Mouse (Mus musculus): ENCODE measurements at regions not wholly inside any gene's neighbourhood (a gene's known extent, or its start where the extent isn't known, plus 50 kb on each side); places are given as distances from the start of the nearest gene placed in this dataset.

GRCm38 (mm10) chrX:13412726-13413125 lies 53.2 kb upstream of the Nyx start:
- TF ChIP-seq POLR2A (IDR thresholded peaks at IDR 0.05; ENCODE audit: insufficient read depth, low read depth, low read length) = no peak
- no peak for TF ChIP-seq CTCF (IDR thresholded peaks at IDR 0.05)

Measured in heart, adult 2 months (tissue).